Mouse (Mus musculus) mouse embryonic stem cell (cell line): ENCODE measurements around the gene Arhgap22.

Experiments
- in situ Hi-C, 2 experiments: fragments of 300-500 bp; cut with MboI; formaldehyde crosslinking; loops; 1 replicate in 1 of 2; 3 replicates in 1 of 2; pipeline ENCODE4 v1.14.3; 2019 to 2020; ENCODE audit warnings: low sequenced_read_pairs in 2 of 2, low pct_unique_long_range_greater_than_20kb in 1 of 2, mixed read lengths in 1 of 2; ENCODE audit not compliant: unreplicated experiment in 1 of 2

Arhgap22 gene

GRCm38 (mm10) chr14:33210806-33211205 lies 3.0 kb upstream of the Arhgap22 start:
- in situ Hi-C loops: loop anchor here in 1 of 2 experiments (5.0 kb wide), 1 partner anchor 96 kb away; no protein-coding TSS in a partner anchor

DNA sequence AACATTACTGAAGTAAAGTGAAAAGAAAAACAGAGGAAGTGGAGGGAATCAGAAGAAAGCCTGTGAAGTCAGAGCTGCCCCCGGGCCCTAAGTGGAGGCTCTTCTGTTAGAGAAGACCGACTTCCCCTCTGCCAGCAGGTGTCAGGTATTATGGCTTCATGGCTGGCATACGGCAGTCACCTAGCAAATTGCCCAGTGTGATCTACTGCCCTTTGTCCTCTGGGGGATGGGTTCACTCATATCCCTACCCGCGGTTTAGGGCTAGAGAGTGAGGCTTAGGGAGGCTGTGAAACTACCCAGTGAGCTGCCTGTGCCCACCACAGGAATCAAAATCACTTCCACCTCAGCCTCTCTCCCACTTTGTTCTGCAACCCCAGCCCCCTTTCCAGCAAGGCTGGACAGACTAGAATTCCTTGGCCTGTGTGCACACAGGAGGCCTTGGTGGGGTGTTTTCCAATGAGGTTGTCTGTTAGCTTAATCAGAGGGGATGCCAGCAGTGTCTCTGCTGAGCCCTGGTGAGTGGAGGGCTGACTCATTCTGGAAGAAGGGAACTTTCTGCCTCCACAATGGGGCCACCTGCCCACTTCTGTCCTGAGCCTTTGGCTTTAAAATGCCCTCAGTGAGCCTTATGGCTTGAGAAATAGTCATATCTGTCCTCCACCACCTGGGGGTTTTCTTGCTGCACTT lies 1.4 kb upstream of the Arhgap22 start:
- in situ Hi-C loops: loop anchor here in 1 of 2 experiments (5.0 kb wide), 1 partner anchor 95 kb away; no protein-coding TSS in a partner anchor

DNA sequence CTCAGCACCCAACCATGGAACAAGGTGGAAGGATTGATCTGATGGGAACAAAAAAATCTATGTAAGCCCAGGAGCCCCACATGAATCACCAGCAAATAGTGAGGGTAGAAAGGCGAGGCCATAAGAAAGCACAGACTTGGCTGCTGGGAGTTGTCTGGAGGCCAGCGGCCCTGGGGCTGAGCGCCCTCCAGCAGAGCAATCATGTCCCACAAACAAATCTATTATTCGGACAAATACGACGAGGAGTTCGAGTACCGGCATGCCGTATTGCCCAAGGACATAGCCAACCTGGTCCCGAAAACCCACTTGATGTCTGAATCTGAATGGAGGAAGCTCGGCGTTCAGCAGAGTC lies 892 bp upstream of the Arhgap22 start:
- in situ Hi-C loops: loop anchor here in 1 of 2 experiments (5.0 kb wide), 1 partner anchor 94 kb away; no protein-coding TSS in a partner anchor

GRCm38 (mm10) chr14:33214767-33215128 lies 922 bp downstream of the Arhgap22 start:
- in situ Hi-C loops: loop anchor here (5.0 kb wide), 2 partner anchors 88 to 93 kb away; no protein-coding TSS in a partner anchor

- in situ Hi-C loops: loop anchor here in 1 of 2 experiments (5.0 kb wide), 1 partner anchor 87 kb away; no protein-coding TSS in a partner anchor
Measured at GRCm38 (mm10) chr14:33215163-33215562, 1.3 kb downstream of the Arhgap22 start.

GRCm38 (mm10) chr14:33216343-33217208 lies 2.8 kb downstream of the Arhgap22 start:
- in situ Hi-C loops: loop anchor here in 1 of 2 experiments (5.0 kb wide), 1 partner anchor 86 kb away; no protein-coding TSS in a partner anchor

GRCm38 (mm10) chr14:33225235-33225634 lies 11.4 kb downstream of the Arhgap22 start:
- in situ Hi-C loops: no loop called here

GRCm38 (mm10) chr14:33230672-33231071 lies 16.8 kb downstream of the Arhgap22 start:
- in situ Hi-C loops: no loop called here

- in situ Hi-C loops: no loop called here
Measured at GRCm38 (mm10) chr14:33231311-33231710, 17.5 kb downstream of the Arhgap22 start.

GRCm38 (mm10) chr14:33232048-33232447 lies 18.2 kb downstream of the Arhgap22 start:
- in situ Hi-C loops: no loop called here

DNA sequence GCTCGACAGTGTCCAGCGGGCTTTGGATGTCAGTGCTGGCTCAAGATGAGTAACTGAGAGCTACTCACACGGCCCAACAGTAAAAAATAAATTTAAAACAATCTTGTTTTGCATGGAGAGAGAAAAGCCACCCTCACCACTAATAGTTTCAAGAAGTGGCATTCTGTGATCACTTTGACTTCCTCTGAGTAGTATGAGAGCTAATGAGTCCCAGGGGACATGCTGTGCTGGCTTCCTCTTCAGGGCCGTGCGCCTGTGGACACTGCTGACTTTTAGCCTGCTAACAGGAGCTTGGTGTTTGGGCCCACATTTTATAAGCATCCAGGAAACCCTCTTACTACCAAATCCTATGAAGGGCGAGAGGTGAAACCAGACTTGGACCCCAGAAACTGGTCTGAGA lies 21.8 kb downstream of the Arhgap22 start:
- in situ Hi-C loops: no loop called here

DNA sequence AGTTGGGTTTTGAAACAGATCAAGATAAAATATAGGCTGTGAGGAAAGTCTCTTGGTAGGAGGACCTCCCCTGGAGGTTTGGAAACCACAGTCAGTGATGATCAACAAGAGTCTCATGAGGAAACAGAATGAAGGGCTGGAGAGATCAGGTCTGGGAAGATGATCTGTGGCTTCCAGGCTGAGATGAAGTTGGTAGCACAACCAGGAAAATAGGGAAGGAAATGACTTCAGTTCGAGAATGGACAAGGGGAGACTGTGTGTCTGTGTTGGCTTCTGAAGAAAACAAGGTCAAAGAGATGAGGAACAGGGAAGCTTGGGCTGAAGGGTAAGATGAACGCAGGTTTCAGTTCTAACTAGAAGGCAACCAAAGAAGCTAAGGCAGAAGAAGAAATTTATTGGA lies 26.6 kb downstream of the Arhgap22 start:
- in situ Hi-C loops: no loop called here

GRCm38 (mm10) chr14:33243261-33243660 lies 29.4 kb downstream of the Arhgap22 start:
- in situ Hi-C loops: no loop called here

DNA sequence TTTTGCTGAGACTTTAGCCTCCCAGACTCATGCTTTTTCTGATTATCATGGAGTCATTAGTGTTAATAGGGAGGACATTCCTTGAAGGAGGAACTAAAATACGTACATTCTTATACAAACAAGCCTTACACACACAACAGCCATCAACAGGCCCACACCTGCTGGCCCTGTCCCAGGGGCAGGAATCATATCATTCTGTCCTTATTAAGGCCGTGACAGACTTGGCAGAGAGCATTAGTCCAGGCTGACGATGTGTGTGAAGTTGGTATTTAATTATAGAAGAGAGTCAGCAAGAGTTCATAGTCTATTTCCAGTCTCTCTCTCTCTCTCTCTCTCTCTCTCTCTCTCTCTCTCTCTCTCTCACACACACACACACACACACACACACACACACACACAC lies 30.7 kb downstream of the Arhgap22 start:
- in situ Hi-C loops: no loop called here

- in situ Hi-C loops: loop anchor here in 1 of 2 experiments (5.0 kb wide), 2 partner anchors 38 to 42 kb away; no protein-coding TSS in a partner anchor
Measured at GRCm38 (mm10) chr14:33244946-33245345, 31.1 kb downstream of the Arhgap22 start.

DNA sequence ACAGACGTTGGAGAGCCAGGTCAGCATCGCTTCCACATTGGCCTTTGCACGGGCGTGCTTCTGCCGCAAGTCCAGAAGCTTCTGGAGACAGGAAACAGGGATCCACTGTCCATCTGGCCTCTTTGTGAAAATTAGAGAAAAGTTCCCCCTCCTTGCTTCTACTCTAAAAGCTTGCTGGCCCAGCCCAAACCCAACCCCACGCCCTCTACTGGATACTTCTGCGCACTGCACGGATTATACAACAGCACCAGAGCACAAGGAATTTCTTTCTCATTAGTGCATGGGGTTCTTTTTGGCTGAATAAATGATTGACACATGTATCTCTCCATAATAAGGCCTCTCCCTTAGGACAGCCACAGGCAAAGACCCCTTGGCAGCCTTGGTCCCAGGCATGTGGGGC lies 32.6 kb downstream of the Arhgap22 start:
- in situ Hi-C loops: loop anchor here in 1 of 2 experiments (5.0 kb wide), 2 partner anchors 39 to 41 kb away; no protein-coding TSS in a partner anchor

DNA sequence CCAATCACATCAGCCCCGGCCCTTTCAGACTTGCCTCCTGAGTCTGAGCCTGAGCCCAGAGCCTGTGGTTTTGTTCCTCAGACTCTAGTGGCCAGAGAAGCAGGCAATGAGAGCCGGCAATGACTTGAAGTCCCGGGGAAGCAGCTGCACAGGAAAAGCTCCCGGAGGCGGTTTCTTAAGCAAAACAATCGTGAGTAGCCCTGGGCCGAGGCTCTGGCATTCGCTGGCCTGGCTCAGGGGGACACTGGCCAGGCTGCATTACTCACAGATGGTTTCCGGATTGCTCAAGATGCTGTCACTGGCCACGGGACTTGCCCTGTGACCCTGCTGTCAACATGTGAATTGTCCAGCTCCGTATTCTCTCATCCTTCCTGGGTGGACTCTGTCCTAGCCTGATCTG lies 33.8 kb downstream of the Arhgap22 start:
- in situ Hi-C loops: loop anchor here in 1 of 2 experiments (5.0 kb wide), 2 partner anchors 40 kb away; no protein-coding TSS in a partner anchor

DNA sequence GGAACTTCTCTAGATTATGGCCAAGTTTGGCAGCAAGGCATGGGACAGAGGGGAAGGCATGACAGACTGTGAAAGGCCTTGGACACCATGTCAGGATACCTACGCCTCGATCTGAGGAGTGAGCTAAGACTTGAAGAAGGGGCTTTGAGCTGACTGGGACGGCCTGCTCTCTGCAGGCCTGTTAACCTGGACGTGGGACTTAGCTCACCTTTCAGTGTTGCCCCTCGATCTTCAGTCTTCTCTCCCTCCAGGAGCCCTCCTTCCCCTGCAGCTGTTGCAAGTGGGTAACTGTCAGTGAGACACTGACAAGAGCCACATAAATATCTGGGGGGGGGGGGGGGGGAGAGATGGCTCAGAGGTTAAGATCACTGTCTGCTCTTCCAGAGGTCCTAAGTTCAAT lies 34.9 kb downstream of the Arhgap22 start:
- in situ Hi-C loops: loop anchor here in 1 of 2 experiments (5.0 kb wide), 2 partner anchors 39 to 41 kb away; no protein-coding TSS in a partner anchor
